Mouse (Mus musculus) midbrain, embryonic 14.5 days (tissue): Measurements from ENCODE around the gene Exosc3. TPM values are rescaled to one million over a fixed set of nuclear protein-coding genes. Genes with fewer than 3 reads are reported as not detected.
A peak's percentile ranks its signal among the peaks of the same experiment; 100 is the strongest.

Source experiments
- ATAC-seq: fragments of 200-750 bp; cut with Nextera tagmentation; 2 replicates; pipeline ENCODE4 v1.8.0; 2017; ENCODE audit warnings: moderate number of reproducible peaks, moderate library complexity; ENCODE audit not compliant: low FRiP score, low TSS enrichment
- DNase-seq: peaks from one replicate; pipeline ENCODE4 v3.0.0-alpha.2; 2015
- H3K27ac ChIP-seq: fragments of 300-500 bp; sonication (generic); replicated peaks from 2 replicates; pipeline ENCODE4 v1.5.1; 2014; ENCODE audit warnings: mild to moderate bottlenecking, low read depth, low read length, moderate library complexity
- H3K27me3 ChIP-seq: fragments of 300-500 bp; sonication (generic); 2 replicates; pipeline ENCODE4 v1.6.1; 2014; ENCODE audit warnings: low read length, control low read depth, mixed read lengths; ENCODE audit not compliant: control insufficient read depth, insufficient read depth
- H3K36me3 ChIP-seq: fragments of 300-500 bp; sonication (generic); 2 replicates; pipeline ENCODE4 v1.6.1; 2014; ENCODE audit warnings: low read length, control low read depth; ENCODE audit not compliant: control insufficient read depth, insufficient read depth
- H3K4me1 ChIP-seq: fragments of 300-500 bp; sonication (generic); 2 replicates; pipeline ENCODE4 v1.6.1; 2014; ENCODE audit warnings: mild to moderate bottlenecking, antibody characterized with exemption, low read length, control low read depth; ENCODE audit not compliant: control insufficient read depth, insufficient read depth
- H3K4me2 ChIP-seq: fragments of 300-500 bp; sonication (generic); 2 replicates; pipeline ENCODE4 v1.6.1; 2014; ENCODE audit warnings: mild to moderate bottlenecking, low read length, moderate library complexity
- H3K4me3 ChIP-seq: fragments of 300-500 bp; sonication (generic); replicated peaks from 2 replicates; pipeline ENCODE4 v1.5.1; 2014; ENCODE audit warnings: low read depth, low read length
- H3K9ac ChIP-seq: fragments of 300-500 bp; sonication (generic); replicated peaks from 2 replicates; pipeline ENCODE4 v1.6.1; 2014; ENCODE audit warnings: mild to moderate bottlenecking, low read length, moderate library complexity
- H3K9me3 ChIP-seq: fragments of 300-500 bp; sonication (generic); 2 replicates; pipeline ENCODE4 v1.6.1; 2016; ENCODE audit warnings: low read length, control low read depth, mixed read lengths; ENCODE audit not compliant: control insufficient read depth
- WGBS: fragments of 180-500 bp; shearing (Covaris S2); extraction: QIAGEN DNeasy Blood & Tissue Kit; methylation state at CpG from one replicate; pipeline ENCODE4 v1.1.7; 2014; 5-methylcytosine and 5-hydroxymethylcytosine counted together
- polyA plus RNA-seq: library from polyadenylated mRNA; unstranded; fragments of >200 nt; fragmentation: Nextera tagmentation; extraction: Ambion mirVana; gene quantifications from 2 replicates; pipeline ENCODE4 v1.2.1, GENCODE M21; 2014

Gene Exosc3
- polyA plus RNA-seq, 1 experiment from 2014 or later = 42.0 TPM

- no peaks in the 10 kb centered on the region for H3K27me3 ChIP-seq
- no peaks in the 10 kb centered on the region for H3K9me3 ChIP-seq
- no peaks in the 10 kb centered on the region for H3K4me1 ChIP-seq
- H3K4me2 ChIP-seq = no peak overlapping the region
- DNase-seq (no peak), ATAC-seq (no peak)
- WGBS = 96% methylated on average over 14 of the region's 14 CpGs
- no peak overlapping the region for H3K9ac ChIP-seq
- no peak overlapping the region for H3K4me3 ChIP-seq
- peaks cover 86% of the 10 kb centered on the region for H3K36me3 ChIP-seq
- H3K27ac ChIP-seq = no peak overlapping the region
These were observed 37.0 kb downstream of the Exosc3 start for GRCm38 (mm10) chr4:45305536-45305935.

GRCm38 (mm10) chr4:45296662-45297564 is 45.6 kb downstream of the Exosc3 start, which contains the start of gene Trmt10b:
Trmt10b (plus strand) TSS chr4:45297127.
- peaks cover 22% of the 10 kb centered on the region for H3K36me3 ChIP-seq
- no peaks in the 10 kb centered on the region for H3K9me3 ChIP-seq
- H3K9ac ChIP-seq = peak within 1 kb of the TSS; percentile 75
- peak within 1 kb of the TSS; percentile 67 for H3K4me2 ChIP-seq
- H3K4me1 ChIP-seq = peaks cover 8% of the 10 kb centered on the region; the same call in 1 of the 2 replicates
- H3K4me3 ChIP-seq = peak within 1 kb of the TSS; percentile 71
- H3K27ac ChIP-seq = no peak within 1 kb of the TSS
- DNase-seq (peak; percentile 94), ATAC-seq (peak; percentile 80)
- 22% methylated on average over 27 of the region's 27 CpGs for WGBS
- no peaks in the 10 kb centered on the region for H3K27me3 ChIP-seq

- H3K27me3 ChIP-seq = no peaks in the 10 kb centered on the region
- 62% methylated on average over 5 of the region's 5 CpGs for WGBS
- H3K9me3 ChIP-seq = no peaks in the 10 kb centered on the region
- H3K36me3 ChIP-seq = no peaks in the 10 kb centered on the region
- no peak overlapping the region for H3K27ac ChIP-seq
- H3K9ac ChIP-seq = no peak overlapping the region
- H3K4me3 ChIP-seq = no peak overlapping the region
- ATAC-seq = no peak
- no peaks in the 10 kb centered on the region for H3K4me1 ChIP-seq
- no peak for DNase-seq
- H3K4me2 ChIP-seq = no peak overlapping the region
These were observed 54.6 kb downstream of the Exosc3 start for GRCm38 (mm10) chr4:45287906-45288305.

GRCm38 (mm10) chr4:45286318-45286717 is 56.2 kb downstream of the Exosc3 start:
- WGBS = 49% methylated on average over 3 of the region's 3 CpGs
- DNase-seq = peak; percentile 38

GRCm38 (mm10) chr4:45279981-45280548 is 62.5 kb downstream of the Exosc3 start:
- H3K36me3 ChIP-seq = no peaks in the 10 kb centered on the region
- no peak overlapping the region for H3K27ac ChIP-seq
- WGBS = 15% methylated on average over 4 of the region's 4 CpGs
- no peak overlapping the region for H3K9ac ChIP-seq
- no peak overlapping the region for H3K4me3 ChIP-seq
- H3K4me2 ChIP-seq = no peak overlapping the region
- ATAC-seq (0 out of 2 replicates have a peak, but pooled peaks have one; percentile 43), DNase-seq (peak; percentile 88)
- H3K4me1 ChIP-seq = no peaks in the 10 kb centered on the region
- H3K27me3 ChIP-seq = no peaks in the 10 kb centered on the region
- H3K9me3 ChIP-seq = no peaks in the 10 kb centered on the region

More at GRCm38 (mm10) chr4:45286318-45286717, 56.2 kb downstream of the Exosc3 start:
- ATAC-seq = no peak
- Histone ChIP-seq H3K4me3 (no peak overlapping the region), H3K4me1 (no peaks in the 10 kb centered on the region), H3K36me3 (no peaks in the 10 kb centered on the region), H3K9me3 (no peaks in the 10 kb centered on the region), H3K9ac (no peak overlapping the region), H3K27ac (no peak overlapping the region), H3K27me3 (no peaks in the 10 kb centered on the region), H3K4me2 (no peak overlapping the region)

GRCm38 (mm10) chr4:45279292-45279691 is 63.2 kb downstream of the Exosc3 start:
- H3K9ac ChIP-seq = no peak overlapping the region
- H3K4me2 ChIP-seq = no peak overlapping the region
- no peak overlapping the region for H3K27ac ChIP-seq
- H3K4me1 ChIP-seq = no peaks in the 10 kb centered on the region
- WGBS = 58% methylated on average over 8 of the region's 8 CpGs
- no peak for DNase-seq
- ATAC-seq = no peak
- H3K9me3 ChIP-seq = no peaks in the 10 kb centered on the region
- H3K27me3 ChIP-seq = no peaks in the 10 kb centered on the region
- no peaks in the 10 kb centered on the region for H3K36me3 ChIP-seq
- no peak overlapping the region for H3K4me3 ChIP-seq

- 0 out of 2 replicates have a peak, but pooled peaks cover 3% of the 10 kb centered on the region for H3K4me1 ChIP-seq
- 85% methylated on average over 8 of the region's 8 CpGs for WGBS
- no peak overlapping the region for H3K4me3 ChIP-seq
- no peaks in the 10 kb centered on the region for H3K36me3 ChIP-seq
- H3K9me3 ChIP-seq = no peaks in the 10 kb centered on the region
- ATAC-seq = no peak
- DNase-seq = no peak
- H3K4me2 ChIP-seq = no peak overlapping the region
- H3K9ac ChIP-seq = no peak overlapping the region; the same call in 1 of the 2 replicates
- H3K27ac ChIP-seq = no peak overlapping the region
- H3K27me3 ChIP-seq = no peaks in the 10 kb centered on the region
These were observed 66.8 kb downstream of the Exosc3 start for GRCm38 (mm10) chr4:45275770-45276169.

GRCm38 (mm10) chr4:45271041-45271452 is 71.5 kb downstream of the Exosc3 start:
- no peak overlapping the region for H3K4me3 ChIP-seq
- no peaks in the 10 kb centered on the region for H3K9me3 ChIP-seq
- peak; percentile 71 for ATAC-seq
- H3K4me2 ChIP-seq = no peak overlapping the region
- H3K27me3 ChIP-seq = no peaks in the 10 kb centered on the region
- no peaks in the 10 kb centered on the region for H3K36me3 ChIP-seq
- H3K4me1 ChIP-seq = 0 out of 2 replicates have a peak, but pooled peaks cover 3% of the 10 kb centered on the region
- DNase-seq = peak; percentile 78
- no peak overlapping the region for H3K9ac ChIP-seq
- WGBS = 63% methylated on average over 10 of the region's 10 CpGs
- H3K27ac ChIP-seq = no peak overlapping the region
